Mouse (Mus musculus) cerebellum, postnatal 25 days (tissue): Measurements from ENCODE around the gene Taf1a.

Source experiments
- DNase-seq, 2 experiments: peaks; one replicate each; pipeline ENCODE4 v3.0.0; 2021; ENCODE audit warnings: mixed read lengths in 2 of 2

The Taf1a gene

DNA sequence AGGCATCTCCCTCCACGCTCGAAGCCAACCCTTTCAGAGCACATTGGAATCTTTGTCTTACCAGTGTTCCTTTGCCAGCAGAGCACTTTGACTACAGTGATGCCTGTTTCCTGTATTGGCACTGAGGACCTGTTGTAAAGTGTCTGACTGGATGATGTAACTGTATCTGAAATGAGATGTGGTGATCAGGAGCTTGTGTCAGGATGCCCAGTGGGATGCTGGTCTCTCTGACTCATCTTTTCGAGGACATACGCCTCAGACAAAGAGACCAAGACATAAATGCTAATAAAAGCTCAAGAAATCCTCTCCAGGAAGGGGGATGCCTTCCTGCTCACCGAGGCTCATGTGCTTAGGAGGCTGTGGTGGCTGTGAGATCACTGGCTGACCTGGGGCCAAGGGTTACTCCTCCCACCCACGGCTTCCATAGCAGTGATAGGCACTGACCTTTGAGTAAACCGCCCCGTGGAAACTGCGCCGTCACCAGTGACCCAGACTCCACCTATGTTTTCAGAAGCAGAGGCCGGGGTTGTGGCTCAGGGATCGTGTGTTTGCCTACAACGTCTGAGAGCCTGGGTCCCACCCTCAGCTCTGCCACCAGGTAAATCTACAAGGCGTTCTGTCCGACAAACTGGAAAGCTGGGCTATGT, 25.4 kb downstream of the Taf1a start:
- no peak for DNase-seq

DNA sequence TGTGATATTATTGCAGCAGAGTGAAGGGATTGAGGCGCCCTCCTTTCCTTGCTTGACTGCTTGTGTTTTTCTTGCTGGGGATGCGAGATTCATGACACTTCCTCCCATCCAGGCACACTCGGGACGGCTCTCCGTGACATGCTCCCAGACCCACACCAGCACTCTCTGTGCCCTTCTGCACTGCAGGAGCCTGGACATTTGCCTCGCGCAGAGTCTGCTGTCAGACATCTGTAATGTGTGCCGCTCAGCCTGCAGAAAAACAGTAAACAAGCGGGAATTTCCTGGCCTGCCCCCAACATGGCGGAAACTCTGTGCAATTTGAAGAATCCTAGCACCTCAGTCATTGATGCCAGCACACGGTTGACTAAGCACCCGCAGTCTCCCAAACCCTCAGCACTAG, 29.1 kb downstream of the Taf1a start, which contains the start of gene Hhipl2:
Hhipl2 (plus strand) TSS at position 343 of the 400 bp plus-strand sequence.
- no peak for DNase-seq

DNA sequence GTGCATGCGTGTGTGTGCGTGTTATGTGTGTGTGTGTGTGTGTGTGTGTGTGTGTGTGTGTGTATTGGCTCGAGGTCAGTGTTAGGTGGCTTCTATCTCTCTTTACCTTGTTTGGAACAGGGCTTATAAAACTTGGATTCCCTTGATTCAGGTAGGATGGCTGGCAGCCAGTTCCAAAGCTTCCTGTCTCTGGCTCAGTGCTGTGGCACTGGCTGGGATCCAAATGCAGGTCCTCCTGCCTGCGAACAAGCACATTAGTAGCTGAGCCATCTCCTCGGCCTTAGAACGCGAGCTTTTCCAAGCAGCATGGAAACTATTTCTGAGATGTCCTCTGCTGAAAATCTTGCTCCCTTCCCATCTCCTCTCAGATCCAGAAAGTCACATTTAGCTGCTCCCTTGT, 31.0 kb downstream of the Taf1a start:
- peak; percentile 36 to 61 for DNase-seq

DNA sequence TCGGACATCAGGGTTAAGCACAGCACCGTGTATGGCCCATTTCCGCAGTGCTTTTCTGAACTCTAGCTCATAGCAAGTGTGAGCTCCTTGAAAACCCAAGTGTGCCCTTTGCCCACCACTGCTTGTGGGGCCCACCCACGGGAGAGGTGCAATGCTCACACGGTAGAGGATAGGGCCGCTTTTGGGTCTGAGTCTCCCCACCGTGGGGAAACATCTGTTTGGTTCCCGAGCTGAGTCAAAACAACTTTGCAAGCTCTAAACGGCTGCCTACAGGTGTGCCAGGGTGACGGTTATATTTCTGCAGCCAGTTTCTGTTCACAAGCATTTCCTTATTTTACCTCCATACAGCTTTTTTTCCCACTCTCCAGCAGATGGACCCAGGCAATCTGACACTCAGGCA, 31.5 kb downstream of the Taf1a start:
- no peak for DNase-seq

DNA sequence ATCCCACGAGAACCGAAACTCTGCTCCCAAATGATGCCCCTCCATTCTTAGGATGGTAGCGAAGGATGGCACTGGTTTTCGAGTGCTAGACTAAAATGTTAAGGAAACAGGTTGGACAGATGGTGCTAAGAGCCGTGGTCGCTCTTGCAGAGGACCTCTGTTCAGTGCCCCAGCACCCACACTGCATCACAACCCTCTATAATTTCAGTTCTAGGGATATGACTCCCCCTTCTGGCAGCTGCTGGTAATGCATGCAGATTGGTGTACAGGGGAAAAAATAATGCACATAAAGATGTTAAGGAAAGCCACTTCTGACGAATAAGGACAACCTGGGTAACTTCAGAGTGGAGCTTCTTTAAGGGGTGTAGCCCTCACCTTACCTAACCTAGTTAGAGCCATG, 35.3 kb downstream of the Taf1a start:
- DNase-seq, result no peak

DNA sequence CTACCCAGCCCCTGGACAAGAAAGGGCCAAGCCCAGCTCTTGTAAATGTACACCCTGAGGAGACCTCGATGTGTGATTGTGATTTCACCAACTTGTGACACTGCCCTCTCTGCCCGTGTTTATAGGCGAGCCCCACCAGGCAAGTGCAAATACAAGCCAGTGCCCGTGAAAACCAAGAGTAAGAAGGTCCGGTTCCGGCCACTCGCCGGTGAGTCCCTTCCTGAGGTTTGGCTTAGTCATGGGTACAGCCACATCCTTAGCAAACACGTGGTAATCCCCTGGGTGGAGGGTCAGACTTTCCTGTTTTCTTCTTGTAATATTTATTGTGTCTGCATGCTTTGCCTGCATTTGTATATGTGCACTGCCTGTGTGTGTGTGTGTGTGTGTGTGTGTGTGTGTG, 46.1 kb downstream of the Taf1a start:
- no peak for DNase-seq

DNA sequence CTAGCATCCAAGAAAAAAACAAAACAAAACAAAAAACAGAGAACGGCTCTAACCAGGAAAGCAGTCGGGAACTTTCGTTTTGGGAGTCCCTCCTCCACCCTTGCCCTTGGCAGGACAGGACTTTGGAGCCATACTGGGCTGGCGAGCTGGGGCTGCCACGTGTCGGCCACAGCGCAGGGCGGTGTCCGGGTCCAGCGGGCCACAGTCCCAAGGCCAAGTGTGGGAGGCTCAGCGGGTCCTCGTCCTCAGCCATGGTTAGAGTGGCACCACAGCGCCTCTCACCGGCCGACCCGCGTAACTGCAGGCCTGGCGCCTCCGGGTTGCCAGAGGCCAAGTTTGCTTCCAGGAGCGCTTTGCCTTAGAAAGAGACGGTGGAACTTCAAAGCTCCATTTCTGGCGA, 50.3 kb downstream of the Taf1a start:
- DNase-seq, result peak; percentile 83 to 88

DNA sequence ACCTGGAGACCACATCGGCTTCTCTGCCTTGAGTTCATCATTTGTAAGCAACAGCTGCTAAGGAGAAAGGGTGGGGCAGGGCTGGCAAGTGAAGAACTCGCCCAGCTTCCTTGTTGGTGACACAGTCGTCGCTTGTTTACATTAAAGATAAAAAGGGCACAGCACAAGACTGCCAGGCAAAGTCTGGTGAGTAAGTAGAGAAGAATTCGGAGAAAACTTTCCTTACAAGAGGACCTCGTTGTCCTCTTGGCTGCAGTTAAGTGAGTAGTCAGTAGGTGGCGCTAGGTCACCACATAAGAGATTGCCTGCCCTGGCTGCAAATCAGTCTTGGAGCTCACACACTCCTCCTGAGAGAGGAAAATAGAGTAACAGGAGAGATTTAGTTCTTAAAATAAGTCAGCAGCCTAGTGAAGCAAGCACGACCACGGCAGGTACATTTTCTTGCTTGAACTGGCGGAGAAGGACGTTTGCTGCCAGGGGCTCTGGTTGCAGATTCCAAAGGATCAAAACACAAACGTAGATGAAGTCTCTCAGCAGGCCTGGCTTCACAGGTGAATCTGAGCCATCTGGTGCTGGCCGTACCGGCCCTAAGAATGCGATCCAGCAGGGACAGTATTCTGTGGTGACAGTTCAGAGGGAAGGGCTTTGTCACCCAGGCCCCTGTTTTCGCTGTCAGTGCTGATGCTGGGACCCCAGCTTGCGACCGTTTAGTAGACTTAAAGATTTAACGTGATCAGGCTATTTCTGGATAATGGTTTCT, 53.4 kb downstream of the Taf1a start:
- peak; percentile 86 to 88 for DNase-seq

DNA sequence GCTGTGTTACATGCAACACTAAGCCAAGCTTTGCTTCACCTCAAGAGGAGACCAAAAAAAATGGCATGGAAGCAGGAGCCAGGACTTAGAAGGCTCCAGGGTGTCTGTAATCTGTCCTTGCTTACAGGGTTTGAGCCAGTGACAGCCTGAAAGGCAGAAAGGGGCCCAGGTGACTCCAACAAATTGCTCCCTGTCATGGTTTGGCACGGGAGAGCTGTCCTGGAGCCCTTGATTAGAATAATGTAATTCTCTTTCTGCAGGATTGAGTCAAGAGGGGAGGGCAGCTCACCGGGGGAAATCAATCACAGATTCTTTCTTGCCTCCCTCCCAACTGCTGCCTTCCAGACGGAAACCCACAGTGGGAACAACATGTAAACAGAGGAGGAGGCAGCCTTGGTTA, 64.3 kb downstream of the Taf1a start:
- DNase-seq, result no peak
